Mouse (Mus musculus) skeletal muscle tissue, adult 2 months (tissue): ENCODE data around the gene Cfdp1.

ENCODE experiments used
- DNase-seq: peaks from one replicate; pipeline ENCODE4 v3.0.0-alpha.2; 2012; ENCODE audit warnings: low read depth, low spot score

Gene Cfdp1

DNA sequence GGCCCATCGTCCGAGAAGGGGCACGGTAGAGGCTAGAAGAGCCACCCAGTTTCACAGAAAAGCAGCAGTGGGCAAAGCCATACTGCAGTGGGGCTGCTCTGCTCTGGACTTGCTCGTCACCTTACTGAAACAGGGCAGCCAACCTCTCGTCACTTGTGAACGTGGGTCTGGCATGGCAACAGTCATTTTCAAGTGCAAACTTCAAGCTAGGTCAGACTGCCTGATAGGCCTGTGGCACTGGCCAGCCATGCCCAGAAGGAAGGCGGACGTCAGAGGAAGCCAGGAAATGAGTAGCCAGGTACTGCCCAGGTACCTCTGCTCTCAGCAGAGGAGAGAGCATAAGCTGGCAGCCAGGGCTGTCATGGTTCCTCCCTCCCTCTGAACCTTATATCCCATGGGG lies 113.1 kb downstream of the Cfdp1 start:
- DNase-seq = no peak

- no peak for DNase-seq
Measured at GRCm38 (mm10) chr8:111740301-111740711, 113.8 kb downstream of the Cfdp1 start.

DNA sequence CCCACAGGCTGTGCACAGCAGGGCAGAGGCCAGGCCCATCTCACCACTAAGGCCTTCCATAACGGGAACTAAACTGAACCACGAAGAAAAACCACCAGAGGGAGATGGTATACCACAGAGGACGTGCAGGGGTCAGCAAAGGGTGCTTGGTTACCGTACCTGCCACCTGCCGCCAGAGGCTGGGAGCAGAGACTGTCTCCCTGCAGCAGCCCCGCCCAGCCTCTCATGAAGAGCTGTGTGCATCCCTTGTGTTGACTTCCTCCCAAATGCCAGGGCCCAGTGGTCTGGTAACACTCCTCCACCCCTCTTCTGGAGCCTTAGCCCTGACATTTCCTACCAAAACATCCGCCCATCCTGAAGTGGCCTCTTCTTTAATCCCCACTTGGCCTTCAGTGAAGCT lies 114.5 kb downstream of the Cfdp1 start:
- no peak for DNase-seq

GRCm38 (mm10) chr8:111738867-111739266 lies 115.2 kb downstream of the Cfdp1 start:
- DNase-seq = no peak

DNA sequence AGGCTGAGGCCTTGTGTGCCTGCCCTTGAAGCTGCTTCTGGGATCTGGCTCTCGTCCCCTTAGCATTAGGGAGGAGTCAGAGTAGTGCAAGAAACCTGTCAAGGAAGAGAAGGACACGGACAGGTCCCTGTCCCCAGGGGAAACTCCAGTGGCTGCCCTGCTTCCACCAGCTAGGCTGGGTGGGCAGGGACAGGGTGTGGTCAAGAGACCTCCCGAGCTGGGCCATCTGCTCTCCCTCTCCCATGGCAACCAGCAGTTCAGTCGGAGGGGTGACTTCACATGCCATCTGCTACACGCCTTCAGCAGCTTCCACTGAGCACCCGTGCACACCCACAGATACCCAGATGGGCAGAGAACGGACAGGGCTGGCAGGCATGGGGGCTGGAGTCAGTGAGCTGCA lies 117.8 kb downstream of the Cfdp1 start:
- DNase-seq = no peak

DNA sequence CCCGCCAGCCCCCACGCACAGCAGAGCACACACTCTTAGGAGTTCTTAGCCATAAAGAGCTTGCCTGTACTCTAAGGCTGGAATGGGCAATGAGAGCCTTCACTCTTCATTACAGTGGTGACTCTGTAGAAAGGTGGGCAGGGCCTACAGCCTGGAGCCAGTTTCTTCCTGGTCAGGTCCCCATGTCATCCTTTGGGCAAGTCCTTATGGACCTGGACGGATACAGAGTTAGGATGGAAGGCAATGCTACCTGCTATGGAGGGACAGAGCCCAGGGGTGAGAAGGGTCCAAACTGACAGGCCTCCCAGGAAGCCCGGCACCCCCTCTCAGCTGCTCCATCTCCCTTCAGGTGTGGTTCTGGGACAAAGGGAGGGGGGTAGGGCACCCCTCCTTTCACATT lies 118.3 kb downstream of the Cfdp1 start:
- no peak for DNase-seq

- DNase-seq = no peak
Measured at GRCm38 (mm10) chr8:111735335-111735761, 118.7 kb downstream of the Cfdp1 start.

GRCm38 (mm10) chr8:111734244-111734960 lies 119.7 kb downstream of the Cfdp1 start:
- no peak for DNase-seq

GRCm38 (mm10) chr8:111733581-111734243 lies 120.4 kb downstream of the Cfdp1 start:
- DNase-seq = no peak

- DNase-seq = no peak
Measured at GRCm38 (mm10) chr8:111732406-111733085, 121.5 kb downstream of the Cfdp1 start.

DNA sequence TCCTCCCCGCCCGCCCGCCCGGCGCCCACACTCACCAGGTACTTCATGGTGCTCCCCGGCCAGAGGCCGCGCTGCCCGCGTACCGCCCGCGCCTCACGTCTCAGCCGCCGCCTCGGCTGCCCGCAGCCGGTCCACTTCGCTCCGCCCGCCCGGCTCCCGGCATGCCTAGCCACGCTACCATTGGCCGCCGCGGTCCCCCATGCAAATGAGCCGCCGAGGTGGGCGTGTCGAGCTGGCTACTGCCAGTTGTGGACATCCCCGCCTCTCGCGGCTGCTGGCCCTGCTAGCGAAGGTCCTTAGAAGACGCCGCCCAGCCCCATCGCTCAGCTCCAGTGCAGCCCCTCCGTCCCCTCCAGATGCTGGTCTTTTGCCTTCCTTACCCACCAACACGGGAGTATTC lies 122.1 kb downstream of the Cfdp1 start:
- DNase-seq = peak; percentile 90

- no peak for DNase-seq
Measured at GRCm38 (mm10) chr8:111731231-111731977, 122.7 kb downstream of the Cfdp1 start.

DNA sequence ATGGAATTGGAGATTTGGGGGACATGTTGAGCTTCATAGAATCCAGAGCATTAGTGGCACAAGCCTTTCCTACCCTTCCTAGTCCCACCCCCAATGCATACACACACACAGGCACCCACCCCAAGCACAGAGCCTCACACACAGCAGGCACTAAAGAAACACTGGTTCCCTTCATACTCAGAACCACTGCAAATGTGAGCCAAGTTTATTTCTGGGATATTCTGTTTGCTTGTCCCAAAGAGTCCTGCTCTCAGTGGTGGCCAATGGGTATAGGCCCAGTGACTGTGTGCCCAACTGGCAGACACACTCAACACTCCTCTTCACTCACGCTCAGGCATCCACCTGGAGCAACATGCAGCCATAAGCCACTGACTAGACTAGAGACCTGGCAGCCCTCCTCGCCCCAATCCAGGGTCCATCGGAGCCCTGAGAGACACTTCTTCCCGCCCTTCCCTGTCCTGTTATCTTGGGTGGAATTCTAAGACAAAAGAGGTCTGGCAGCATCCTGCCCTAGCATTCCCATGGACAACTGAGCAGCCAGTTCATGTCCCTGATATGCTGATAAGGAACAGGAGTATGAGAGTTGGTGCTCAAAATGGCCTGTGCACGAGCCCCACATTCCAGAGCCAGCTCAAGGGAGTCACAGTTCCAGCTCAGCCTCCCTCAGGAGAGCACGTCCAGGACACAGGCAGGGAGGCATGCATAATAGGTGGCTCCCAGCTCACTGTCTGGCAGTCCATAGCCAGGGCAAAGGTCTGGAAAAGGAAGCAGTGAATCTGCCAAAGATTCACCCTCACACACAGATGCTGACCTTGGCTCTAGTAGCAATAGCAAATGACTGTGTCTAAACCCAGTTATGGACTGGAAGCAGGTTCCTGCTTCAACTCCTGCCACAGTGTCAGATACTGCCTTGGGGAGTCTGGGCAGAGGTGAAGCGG lies 124.6 kb downstream of the Cfdp1 start:
- DNase-seq = no peak

- DNase-seq = no peak
Measured at GRCm38 (mm10) chr8:111728481-111728880, 125.6 kb downstream of the Cfdp1 start.

DNA sequence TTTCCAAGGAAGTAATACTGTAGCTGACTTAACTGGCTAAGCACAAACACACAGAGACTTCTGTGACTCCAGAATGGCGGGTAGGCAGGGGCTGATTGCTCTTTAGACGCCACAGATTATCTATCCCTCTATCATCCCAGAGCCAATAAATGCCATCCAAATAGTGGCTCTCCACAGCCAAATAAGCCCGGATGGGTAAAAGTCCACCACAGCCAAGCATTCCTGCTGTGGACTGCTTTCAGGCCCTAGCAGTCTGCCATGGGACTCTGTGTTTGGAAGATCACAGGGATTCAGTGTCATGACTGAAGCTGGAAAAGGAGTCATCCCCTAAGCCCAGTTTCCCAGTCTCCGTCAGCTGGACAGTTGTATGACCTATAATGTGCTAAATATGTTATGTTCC lies 126.5 kb downstream of the Cfdp1 start:
- DNase-seq = no peak

- peak; percentile 96 for DNase-seq
Measured at GRCm38 (mm10) chr8:111726102-111726900, 127.8 kb downstream of the Cfdp1 start.

DNA sequence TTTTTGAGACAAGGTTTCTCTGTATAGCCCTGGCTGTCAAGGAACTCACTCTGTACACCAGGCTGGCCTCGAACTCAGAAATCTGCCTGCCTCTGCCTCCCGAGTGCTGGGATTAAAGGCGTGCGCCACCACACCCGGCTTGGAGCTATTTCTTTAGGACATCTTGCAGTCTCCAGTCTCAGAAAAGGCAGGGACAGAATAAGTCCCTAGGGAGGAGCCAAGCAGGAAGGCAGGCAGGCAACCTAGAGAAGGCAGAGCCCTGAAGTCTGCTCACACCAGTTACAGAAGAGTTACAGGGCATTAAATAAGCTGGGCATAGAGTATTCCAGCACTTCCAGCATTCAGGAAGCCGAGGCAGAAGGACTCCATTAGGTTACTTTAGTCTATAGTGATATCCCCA lies 128.8 kb downstream of the Cfdp1 start:
- DNase-seq = no peak

GRCm38 (mm10) chr8:111720115-111720544 lies 134.0 kb downstream of the Cfdp1 start:
- no peak for DNase-seq

DNA sequence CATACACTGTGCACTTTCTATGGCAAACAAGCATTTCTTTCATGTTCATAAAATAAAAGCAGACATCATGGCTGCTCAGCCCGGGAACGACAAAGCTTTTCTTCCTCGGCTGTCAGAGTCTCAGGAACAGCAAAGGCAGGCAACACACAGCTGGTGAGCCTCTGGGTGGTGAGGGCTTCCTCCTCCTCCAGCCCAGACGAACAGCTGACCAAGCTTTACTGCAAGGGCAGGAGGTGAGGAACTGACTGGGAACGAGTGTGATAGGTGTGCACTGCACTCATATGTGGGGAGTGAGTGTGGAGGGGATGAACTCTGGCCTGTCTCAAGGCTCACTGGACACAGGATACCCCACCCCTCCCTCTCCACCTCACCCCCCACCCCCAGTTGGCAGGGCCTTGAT lies 135.2 kb downstream of the Cfdp1 start:
- no peak for DNase-seq
